Mouse (Mus musculus) neural tube, embryonic 14.5 days (tissue): ENCODE data around the gene Gm13030. TPM values are rescaled to one million over a fixed set of nuclear protein-coding genes. Genes with fewer than 3 reads are reported as not detected.
"Not testable (repeated sequence)": the region's sequence is repeated elsewhere in the genome, so short reads cannot be mapped to it uniquely, and the experiment has no call there.

ENCODE experiments used
- ATAC-seq: fragments of 200-750 bp; cut with Nextera tagmentation; 2 replicates; pipeline ENCODE4 v1.8.0; 2017; ENCODE audit warnings: low read depth, mild to moderate bottlenecking, moderate TSS enrichment, moderate library complexity
- H3K27ac ChIP-seq: fragments of 300-500 bp; sonication (generic); 2 replicates; pipeline ENCODE4 v1.5.1; 2014; ENCODE audit warnings: low read depth, mild to moderate bottlenecking, control low read depth, low read length, moderate library complexity, mixed read lengths
- H3K27me3 ChIP-seq: fragments of 300-500 bp; sonication (generic); 2 replicates; pipeline ENCODE4 v1.6.1; 2014; ENCODE audit warnings: low read length; ENCODE audit not compliant: control insufficient read depth, insufficient read depth
- H3K36me3 ChIP-seq: fragments of 300-500 bp; sonication (generic); 2 replicates; pipeline ENCODE4 v1.6.1; 2014; ENCODE audit warnings: low read length, mixed read lengths; ENCODE audit not compliant: control insufficient read depth, insufficient read depth
- H3K4me1 ChIP-seq: fragments of 300-500 bp; sonication (generic); 2 replicates; pipeline ENCODE4 v1.6.1; 2014; ENCODE audit warnings: low read length; ENCODE audit not compliant: control insufficient read depth, insufficient read depth
- H3K4me2 ChIP-seq: fragments of 300-500 bp; sonication (generic); 2 replicates; pipeline ENCODE4 v1.6.1; 2014; ENCODE audit warnings: mild to moderate bottlenecking, low read depth, low read length, control low read depth
- H3K4me3 ChIP-seq: fragments of 300-500 bp; sonication (generic); 2 replicates; pipeline ENCODE4 v1.5.1; 2014; ENCODE audit warnings: low read depth, low read length, control low read depth, mixed read lengths
- H3K9ac ChIP-seq: fragments of 300-500 bp; sonication (generic); replicated peaks from 2 replicates; pipeline ENCODE4 v1.6.1; 2014; ENCODE audit warnings: low read depth, mild to moderate bottlenecking, control low read depth, low read length, mixed read lengths
- H3K9me3 ChIP-seq: fragments of 300-500 bp; sonication (generic); 2 replicates; pipeline ENCODE4 v1.6.1; 2016; ENCODE audit warnings: low read length; ENCODE audit not compliant: control insufficient read depth
- WGBS: fragments of 180-500 bp; shearing (Covaris S2); extraction: QIAGEN DNeasy Blood & Tissue Kit; methylation state at CpG from one replicate; pipeline ENCODE4 v1.1.7; 2014; 5-methylcytosine and 5-hydroxymethylcytosine counted together
- polyA plus RNA-seq: library from polyadenylated mRNA; unstranded; fragments of >200 nt; fragmentation: Nextera tagmentation; extraction: Ambion mirVana; gene quantifications from 2 replicates; pipeline ENCODE4 v1.2.1, GENCODE M21; 2014

Gene Gm13030
- polyA plus RNA-seq, 1 experiment from 2014 or later, result not detected

DNA sequence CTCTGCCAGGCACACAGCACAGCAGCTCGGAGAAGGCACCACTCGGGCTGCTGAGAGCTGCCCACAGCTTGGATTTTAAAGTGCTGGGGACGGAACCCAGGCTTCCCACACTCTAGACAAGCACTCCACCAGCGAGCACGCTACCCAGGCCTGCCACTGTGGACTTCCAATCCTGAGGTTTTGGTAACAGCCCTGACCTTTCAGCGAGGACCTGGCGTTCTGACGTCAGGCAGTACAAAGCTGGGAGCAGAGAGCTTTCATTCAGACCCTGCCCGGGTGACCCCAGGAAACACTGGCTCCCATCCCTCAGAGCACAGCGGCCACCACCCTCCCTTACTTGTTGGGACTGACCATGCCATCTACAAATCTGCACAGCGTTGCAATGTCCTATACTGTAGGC lies 20.0 kb upstream of the Gm13030 start:
- H3K27ac ChIP-seq, H3K9me3 ChIP-seq, H3K4me3 ChIP-seq, H3K27me3 ChIP-seq, ATAC-seq, H3K9ac ChIP-seq, H3K4me1 ChIP-seq, H3K4me2 ChIP-seq: not testable (repeated sequence)
- H3K36me3 ChIP-seq, result peaks cover 49% of the 10 kb centered on the region
- 91% methylated on average over 11 of the region's 11 CpGs for WGBS

DNA sequence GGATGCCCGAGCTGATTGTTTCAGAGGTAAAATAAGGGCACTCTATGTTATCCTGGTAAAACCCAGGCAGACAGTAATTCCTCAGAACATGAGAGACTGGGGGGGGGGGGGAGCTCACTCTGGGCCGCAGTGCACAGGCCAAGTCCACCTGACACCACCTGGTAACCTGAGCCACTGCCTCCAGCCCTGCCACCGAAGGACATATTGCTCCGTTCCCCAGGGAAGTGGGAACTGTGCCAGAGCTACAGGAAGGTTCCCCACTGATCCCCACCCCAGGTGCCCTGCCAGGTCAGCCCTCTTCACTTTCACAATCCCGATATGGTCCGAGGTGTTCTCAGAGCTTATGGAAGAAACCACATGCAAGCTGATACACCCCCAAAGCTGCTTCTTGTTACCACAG lies 18.9 kb upstream of the Gm13030 start:
- no peaks in the 10 kb centered on the region for H3K9me3 ChIP-seq
- no peak for ATAC-seq
- no peak overlapping the region for H3K27ac ChIP-seq
- 83% methylated on average over 6 of the region's 6 CpGs for WGBS
- no peaks in the 10 kb centered on the region for H3K27me3 ChIP-seq
- peaks cover 39% of the 10 kb centered on the region for H3K36me3 ChIP-seq
- no peak overlapping the region for H3K9ac ChIP-seq
- H3K4me3 ChIP-seq, result no peak overlapping the region
- no peak overlapping the region for H3K4me2 ChIP-seq
- H3K4me1 ChIP-seq, result no peaks in the 10 kb centered on the region

DNA sequence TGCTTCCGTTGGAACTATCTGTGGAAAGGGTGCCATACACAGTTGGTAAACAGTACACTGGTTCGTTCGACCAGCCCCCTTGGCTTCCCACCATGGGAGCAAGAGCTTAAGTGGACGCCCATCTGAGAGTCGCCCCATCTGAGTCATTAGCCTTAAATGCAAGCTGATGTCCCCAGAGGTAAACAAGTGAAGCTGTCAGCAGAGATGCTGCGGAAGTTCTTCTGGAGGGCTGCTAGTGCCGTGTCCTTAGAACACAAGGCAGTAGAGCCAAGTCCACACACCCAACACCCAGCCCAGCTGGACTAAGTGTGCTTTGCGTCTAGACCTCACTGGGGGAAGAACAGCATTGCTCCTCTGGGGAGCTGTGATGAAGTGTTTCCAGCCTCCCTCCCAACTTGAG lies 15.9 kb upstream of the Gm13030 start:
- Histone ChIP-seq H3K4me3 (no peak overlapping the region), H3K27ac (no peak overlapping the region), H3K27me3 (no peaks in the 10 kb centered on the region), H3K4me1 (no peaks in the 10 kb centered on the region), H3K9me3 (no peaks in the 10 kb centered on the region), H3K36me3 (peaks cover 14% of the 10 kb centered on the region), H3K9ac (no peak overlapping the region), H3K4me2 (no peak overlapping the region)
- WGBS, result 68% methylated on average over 8 of the region's 8 CpGs
- no peak for ATAC-seq

DNA sequence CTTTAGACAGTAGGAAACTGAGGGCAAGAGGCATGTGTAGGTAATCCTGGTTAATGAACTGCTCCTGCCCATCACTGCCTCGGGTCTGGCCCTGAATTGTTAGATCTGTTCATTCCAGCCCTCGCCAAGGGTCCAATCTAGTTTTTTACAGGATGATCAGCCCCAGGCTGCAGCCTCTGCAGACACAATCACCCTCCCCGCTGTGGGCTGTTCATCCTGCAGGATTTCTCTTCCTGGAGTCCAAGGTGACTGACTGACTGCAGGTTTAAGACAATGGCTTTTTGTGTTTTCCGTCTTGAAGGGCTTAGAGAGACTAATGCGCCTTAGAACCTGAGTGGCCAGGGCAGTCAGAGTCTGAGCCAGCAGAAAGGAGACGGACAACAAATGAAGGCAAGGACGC lies 15.4 kb upstream of the Gm13030 start:
- Histone ChIP-seq H3K4me3 (no peak overlapping the region), H3K9ac (no peak overlapping the region), H3K27ac (no peak overlapping the region), H3K27me3 (no peaks in the 10 kb centered on the region), H3K9me3 (no peaks in the 10 kb centered on the region), H3K4me1 (no peaks in the 10 kb centered on the region), H3K36me3 (peaks cover 10% of the 10 kb centered on the region), H3K4me2 (no peak overlapping the region)
- ATAC-seq, result no peak
- WGBS, result 49% methylated on average over 7 of the region's 7 CpGs

DNA sequence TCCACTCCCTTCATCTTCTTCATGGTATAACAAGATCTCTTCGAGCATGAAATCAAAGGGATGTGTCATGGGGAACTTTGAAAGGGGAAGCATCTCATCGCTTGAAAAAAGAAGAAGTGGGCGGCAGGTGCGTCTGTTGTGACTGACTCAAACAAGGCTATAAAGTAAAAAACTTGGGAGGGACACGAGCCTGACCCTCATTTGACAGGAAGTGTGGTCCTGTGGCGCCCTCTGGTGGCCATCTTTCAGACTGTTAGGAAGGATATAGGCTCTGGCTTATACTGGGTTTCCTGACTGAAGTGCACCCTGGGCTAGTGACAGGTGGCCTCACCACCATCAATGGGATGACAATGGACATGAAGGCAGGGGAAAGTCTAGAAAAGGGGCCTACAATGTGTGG lies 10.5 kb upstream of the Gm13030 start:
- no peaks in the 10 kb centered on the region for H3K27me3 ChIP-seq
- 15% methylated on average over 6 of the region's 6 CpGs for WGBS
- ATAC-seq, result no peak
- no peak overlapping the region for H3K27ac ChIP-seq
- no peak overlapping the region for H3K4me3 ChIP-seq
- H3K9me3 ChIP-seq, result no peaks in the 10 kb centered on the region
- H3K4me1 ChIP-seq, result no peaks in the 10 kb centered on the region
- no peak overlapping the region for H3K9ac ChIP-seq
- no peak overlapping the region for H3K4me2 ChIP-seq
- no peaks in the 10 kb centered on the region for H3K36me3 ChIP-seq

DNA sequence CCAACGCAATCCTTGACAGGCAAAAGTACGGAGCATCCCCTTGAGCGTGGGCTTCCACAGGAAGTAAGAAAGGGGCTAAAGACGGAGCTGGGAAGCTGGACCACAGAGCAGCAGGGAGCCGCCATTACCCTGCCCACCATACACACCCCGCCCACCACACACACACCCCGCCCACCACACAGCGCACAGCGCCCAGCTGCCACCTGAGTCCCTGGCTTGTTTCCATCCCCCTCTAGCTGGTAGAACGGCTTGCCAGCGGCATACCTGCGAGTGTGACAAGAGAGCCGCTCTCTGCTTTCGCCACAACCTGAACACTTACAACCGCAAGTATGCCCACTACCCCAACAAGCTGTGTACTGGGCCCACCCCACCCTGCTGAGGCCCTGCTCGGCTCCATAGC lies 8.4 kb upstream of the Gm13030 start:
- Histone ChIP-seq H3K36me3 (no peaks in the 10 kb centered on the region), H3K4me3 (no peak overlapping the region), H3K4me1 (no peaks in the 10 kb centered on the region), H3K4me2 (peak overlapping the region; percentile 24; the same call in 1 of the 2 replicates), H3K9ac (no peak overlapping the region), H3K9me3 (no peaks in the 10 kb centered on the region), H3K27me3 (no peaks in the 10 kb centered on the region), H3K27ac (no peak overlapping the region)
- ATAC-seq, result no peak
- WGBS, result 10% methylated on average over 15 of the region's 16 CpGs

DNA sequence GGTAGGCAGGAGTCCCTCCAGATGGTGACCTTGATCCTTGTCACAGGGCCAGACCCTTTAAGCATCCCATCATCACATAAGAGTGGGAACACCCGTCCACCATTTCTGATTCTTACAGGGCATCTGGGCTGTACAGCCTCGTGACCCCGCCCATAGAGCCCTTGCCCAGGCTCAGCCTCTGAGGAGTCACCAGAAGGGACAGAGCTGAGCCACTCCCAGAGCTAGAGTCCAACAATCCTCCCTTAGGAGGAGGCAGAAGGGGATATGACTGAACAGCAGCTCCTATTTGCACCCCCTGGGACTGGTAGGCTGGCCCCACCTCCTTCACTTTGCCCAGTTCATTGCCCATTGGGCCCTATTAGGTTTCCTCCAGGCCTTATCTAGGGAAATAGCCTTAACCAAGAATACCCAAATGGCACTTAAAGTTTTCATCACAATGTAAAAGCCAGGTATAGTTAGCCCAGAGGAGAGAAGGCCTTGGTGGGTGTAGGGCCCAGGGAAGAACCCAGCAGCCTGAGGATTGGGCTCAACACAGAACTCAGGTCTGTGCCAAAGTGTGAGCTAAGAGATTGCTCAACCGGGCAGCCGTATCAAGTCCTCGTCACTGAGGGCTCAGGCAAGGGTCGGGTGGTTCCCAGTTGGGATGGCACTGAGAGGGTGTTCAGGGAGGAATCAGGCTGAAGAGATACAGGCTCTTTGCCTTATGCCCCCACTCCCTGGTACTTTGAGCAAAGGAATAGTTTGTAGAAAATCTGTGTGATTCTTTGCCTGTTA lies 7.2 kb upstream of the Gm13030 start:
- 87% methylated on average over 7 of the region's 7 CpGs for WGBS

DNA sequence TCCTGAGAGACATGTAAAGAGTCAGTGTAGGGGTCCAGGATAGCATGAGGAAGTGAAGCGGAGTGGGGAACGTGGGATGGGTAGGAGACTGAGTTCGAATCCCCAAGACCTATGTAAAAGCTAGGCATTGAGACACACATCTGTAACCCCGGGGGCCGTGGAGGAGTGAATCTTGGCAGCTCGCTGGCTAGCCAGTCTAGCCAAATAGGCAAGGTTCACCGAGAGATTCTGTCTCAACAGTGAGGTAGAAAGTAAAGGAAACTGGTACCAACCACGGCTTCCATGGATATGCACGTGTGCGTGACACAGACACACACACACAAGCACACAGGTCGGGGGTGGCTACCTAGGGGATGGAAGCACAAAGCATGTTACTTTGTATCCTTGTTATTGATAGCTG lies 6.0 kb upstream of the Gm13030 start:
- no peak for ATAC-seq
- Histone ChIP-seq H3K36me3 (no peaks in the 10 kb centered on the region), H3K9me3 (no peaks in the 10 kb centered on the region), H3K4me3 (no peak overlapping the region), H3K4me1 (no peaks in the 10 kb centered on the region), H3K27ac (no peak overlapping the region), H3K4me2 (no peak overlapping the region), H3K9ac (no peak overlapping the region), H3K27me3 (no peaks in the 10 kb centered on the region)
- WGBS, result 81% methylated on average over 11 of the region's 11 CpGs

More for the DNA sequence above, 7.2 kb upstream of the Gm13030 start:
- H3K9me3 ChIP-seq, result no peaks in the 10 kb centered on the region
- no peak overlapping the region for H3K4me3 ChIP-seq
- no peaks in the 10 kb centered on the region for H3K36me3 ChIP-seq
- H3K4me2 ChIP-seq, result no peak overlapping the region
- H3K27me3 ChIP-seq, result no peaks in the 10 kb centered on the region
- no peak for ATAC-seq
- H3K27ac ChIP-seq, result no peak overlapping the region
- no peak overlapping the region for H3K9ac ChIP-seq
- no peaks in the 10 kb centered on the region for H3K4me1 ChIP-seq

DNA sequence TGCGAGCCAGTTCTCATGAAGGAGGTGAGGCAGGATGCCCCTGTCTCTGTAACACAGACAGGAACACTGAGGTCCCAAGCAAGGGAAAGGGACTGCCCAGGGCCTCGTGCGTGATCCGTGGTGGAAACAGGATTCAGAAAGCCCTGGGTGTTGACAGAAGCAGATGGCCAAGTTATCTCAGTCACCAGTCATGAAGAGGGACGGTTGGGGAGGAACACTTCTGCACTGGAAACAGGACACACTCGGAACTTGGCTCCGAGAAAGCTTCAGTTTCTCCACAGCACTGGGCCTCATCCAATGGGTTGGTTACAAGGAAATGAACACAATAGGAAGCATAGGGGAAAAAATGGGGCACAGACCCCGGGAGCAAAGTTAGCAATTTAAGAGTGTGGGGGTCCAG lies 5.0 kb upstream of the Gm13030 start:
- H3K27me3 ChIP-seq, result no peaks in the 10 kb centered on the region
- no peak for ATAC-seq
- WGBS, result 61% methylated on average over 8 of the region's 8 CpGs

More for the DNA sequence above, 5.0 kb upstream of the Gm13030 start:
- Histone ChIP-seq H3K4me1 (no peaks in the 10 kb centered on the region), H3K4me3 (no peak overlapping the region), H3K9me3 (no peaks in the 10 kb centered on the region), H3K9ac (no peak overlapping the region), H3K27ac (no peak overlapping the region), H3K4me2 (no peak overlapping the region), H3K36me3 (no peaks in the 10 kb centered on the region)
